Mouse (Mus musculus): ENCODE data around the gene Olfr96. TPM values are rescaled to one million over a fixed set of nuclear protein-coding genes. Genes with fewer than 3 reads are reported as not detected.

Olfr96 gene
- polyA plus RNA-seq, 1 experiment from 2014 or later, result not detected

Other genes starting within 250 kb of the Olfr96 start
- gene 2410137M14Rik, start 238.9 kb upstream of the Olfr96 start, polyA plus RNA-seq (2015; fragmentation: Nextera tagmentation; extraction: Ambion mirVana), result not detected in 2 replicates
- gene H2-M5, start 230.6 kb upstream of the Olfr96 start, polyA plus RNA-seq (2015; fragmentation: Nextera tagmentation; extraction: Ambion mirVana), result 0.24 and 0.28 TPM in 2 replicates
- 49.9 and 57.6 TPM in 2 replicates for gene Zfp57, start 219.0 kb upstream of the Olfr96 start, polyA plus RNA-seq (2015; fragmentation: Nextera tagmentation; extraction: Ambion mirVana)
- gene Mog, start 196.7 kb upstream of the Olfr96 start, polyA plus RNA-seq (2015; fragmentation: Nextera tagmentation; extraction: Ambion mirVana), result 0.13 and 0.14 TPM in 2 replicates
- gene Gabbr1, start 174.2 kb upstream of the Olfr96 start, polyA plus RNA-seq (2015; fragmentation: Nextera tagmentation; extraction: Ambion mirVana), result 6.0 and 7.6 TPM in 2 replicates
- gene Olfr90, start 131.6 kb upstream of the Olfr96 start, polyA plus RNA-seq (2015; fragmentation: Nextera tagmentation; extraction: Ambion mirVana), result 0.08 TPM in 1 of 2 replicates, not detected in the other
- gene Olfr91, start 121.9 kb upstream of the Olfr96 start, polyA plus RNA-seq (2015; fragmentation: Nextera tagmentation; extraction: Ambion mirVana), result not detected in 2 replicates
- not detected in 2 replicates for gene Olfr92, start 100.1 kb upstream of the Olfr96 start, polyA plus RNA-seq (2015; fragmentation: Nextera tagmentation; extraction: Ambion mirVana)
- not detected in 2 replicates for gene Olfr93, start 58.7 kb upstream of the Olfr96 start, polyA plus RNA-seq (2015; fragmentation: Nextera tagmentation; extraction: Ambion mirVana)
- gene Ubd, start 26.3 kb upstream of the Olfr96 start, polyA plus RNA-seq (2015; fragmentation: Nextera tagmentation; extraction: Ambion mirVana), result not detected in 2 replicates
- gene Olfr94, start 19.2 kb upstream of the Olfr96 start, polyA plus RNA-seq (2015; fragmentation: Nextera tagmentation; extraction: Ambion mirVana), result not detected in 2 replicates
- not detected in 2 replicates for gene Olfr95, start 7.0 kb upstream of the Olfr96 start, polyA plus RNA-seq (2015; fragmentation: Nextera tagmentation; extraction: Ambion mirVana)
- gene Olfr97, start 17.2 kb downstream of the Olfr96 start, polyA plus RNA-seq (2015; fragmentation: Nextera tagmentation; extraction: Ambion mirVana), result not detected in 2 replicates
- not detected in 2 replicates for gene Olfr98, start 43.6 kb downstream of the Olfr96 start, polyA plus RNA-seq (2015; fragmentation: Nextera tagmentation; extraction: Ambion mirVana)
- 4.8 and 4.9 TPM in 2 replicates for gene H2-M3, start 50.1 kb downstream of the Olfr96 start, polyA plus RNA-seq (2015; fragmentation: Nextera tagmentation; extraction: Ambion mirVana)
- gene Olfr99, start 63.3 kb downstream of the Olfr96 start, polyA plus RNA-seq (2015; fragmentation: Nextera tagmentation; extraction: Ambion mirVana), result 0.10 TPM in 1 of 2 replicates, not detected in the other
- not detected in 2 replicates for gene Olfr101, start 84.2 kb downstream of the Olfr96 start, polyA plus RNA-seq (2015; fragmentation: Nextera tagmentation; extraction: Ambion mirVana)
- not detected in 2 replicates for gene Olfr102, start 96.9 kb downstream of the Olfr96 start, polyA plus RNA-seq (2015; fragmentation: Nextera tagmentation; extraction: Ambion mirVana)
- not detected in 2 replicates for gene Olfr103, start 119.6 kb downstream of the Olfr96 start, polyA plus RNA-seq (2015; fragmentation: Nextera tagmentation; extraction: Ambion mirVana)
- not detected in 2 replicates for gene Olfr104-ps, start 139.4 kb downstream of the Olfr96 start, polyA plus RNA-seq (2015; fragmentation: Nextera tagmentation; extraction: Ambion mirVana)
- not detected in 2 replicates for gene Olfr105-ps, start 158.9 kb downstream of the Olfr96 start, polyA plus RNA-seq (2015; fragmentation: Nextera tagmentation; extraction: Ambion mirVana)
- gene Olfr106-ps, start 170.2 kb downstream of the Olfr96 start, polyA plus RNA-seq (2015; fragmentation: Nextera tagmentation; extraction: Ambion mirVana), result not detected in 2 replicates
- not detected in 2 replicates for gene Olfr107, start 179.1 kb downstream of the Olfr96 start, polyA plus RNA-seq (2015; fragmentation: Nextera tagmentation; extraction: Ambion mirVana)
- gene Olfr108, start 225.3 kb downstream of the Olfr96 start, polyA plus RNA-seq (2015; fragmentation: Nextera tagmentation; extraction: Ambion mirVana), result not detected in 2 replicates
- gene Olfr109, start 238.8 kb downstream of the Olfr96 start, polyA plus RNA-seq (2015; fragmentation: Nextera tagmentation; extraction: Ambion mirVana), result not detected in 2 replicates

Measured in intestine, embryonic 15.5 days (tissue).